In genomic region chr4:46728231-46728630, GRCm38 (mm10) we compare ENCODE assay signal across 10 mouse cellular contexts.
DNase-seq lines count a peak whose midpoint lies in the region; ATAC-seq and TF ChIP-seq lines count a peak whose summit lies in the region.
"Had no signal": no experiment of that assay in that cellular context is flagged by ENCODE, and none has a peak within 500 bp of the region (broad histone marks: within the 10 kb centered on the region; RNA-seq: fewer than 3 reads in every experiment).

No protein-coding gene starts in this region.

- intact Hi-C loops in heart, adult 2 months (cut with DNase I) = no loop called here
- intact Hi-C loops in left cerebral cortex, postnatal 36 days (cut with DNase I) = loop anchor here (5.0 kb wide), 1 partner anchor 264 kb away; the partner anchor contains the start of gene Gabbr2

- DNase-seq in heart, adult 9 months (ENCODE audit: low spot score in 2 of 2) = peak; percentile 4 to 14
- no peak for DNase-seq in heart, adult 2 months
- DNase-seq in Muller cell, postnatal 12 days (ENCODE audit: inconsistent ontology term) = peak; percentile 47
- peak; percentile 65 for DNase-seq in cerebellum, adult 9-11 months
- no peak for DNase-seq in lung, postnatal 25 days (ENCODE audit: low spot score)
- no peak for DNase-seq in left cerebral cortex, postnatal 36 days (ENCODE audit: low spot score in 2 of 2)

- H3K9me3 ChIP-seq in hindbrain, embryonic 13.5 days = no peaks in the 10 kb centered on the region
- H3K9me3 ChIP-seq: limb, embryonic 13.5 days had no signal

- H3K36me3 ChIP-seq in heart, adult 2 months (ENCODE audit: control insufficient read depth, insufficient read depth, low read length) = no peaks in the 10 kb centered on the region
- H3K36me3 ChIP-seq in hindbrain, embryonic 13.5 days = no peaks in the 10 kb centered on the region
- H3K36me3 ChIP-seq: limb, embryonic 13.5 days had no signal

- H3K79me2 ChIP-seq in heart, adult 2 months (replicated peaks; ENCODE audit: control insufficient read depth, insufficient read depth, low read length) = no peaks in the 10 kb centered on the region

- no peak for TF ChIP-seq CTCF in heart, adult 2 months (IDR thresholded peaks at IDR 0.05)

- H3K27ac ChIP-seq in heart, adult 2 months = no peak overlapping the region
- H3K27ac ChIP-seq in hindbrain, embryonic 13.5 days = peak overlapping the region; percentile 31
- H3K27ac ChIP-seq: limb, embryonic 13.5 days had no signal

- no peak for TF ChIP-seq EP300 in heart, adult 2 months (IDR thresholded peaks at IDR 0.05; ENCODE audit: insufficient read depth, low read depth, low read length)

- no peaks in the 10 kb centered on the region for H3K27me3 ChIP-seq in heart, adult 2 months (ENCODE audit: control insufficient read depth, insufficient read depth, low read length)
- H3K27me3 ChIP-seq in hindbrain, embryonic 13.5 days = 0 out of 2 replicates have a peak, but pooled peaks cover 7% of the 10 kb centered on the region

- TF ChIP-seq POLR2A in heart, adult 2 months (IDR thresholded peaks at IDR 0.05; ENCODE audit: insufficient read depth, low read depth, low read length) = no peak

- H3K4me2 ChIP-seq in hindbrain, embryonic 13.5 days = no peak overlapping the region
- H3K4me2 ChIP-seq: limb, embryonic 13.5 days had no signal

- WGBS in heart, adult 2 months = 42% methylated on average over 1 of the region's 1 CpGs
- 6% methylated on average over 1 of the region's 1 CpGs for WGBS in hindbrain, embryonic 13.5 days

- H3K9ac ChIP-seq in heart, adult 2 months (ENCODE audit: low read depth, low read length) = no peak overlapping the region
- no peak overlapping the region for H3K9ac ChIP-seq in hindbrain, embryonic 13.5 days
- H3K9ac ChIP-seq: limb, embryonic 13.5 days had no signal

- no peak overlapping the region for H3K4me3 ChIP-seq in heart, adult 2 months
- H3K4me3 ChIP-seq in hindbrain, embryonic 13.5 days = no peak overlapping the region
- H3K4me3 ChIP-seq: limb, embryonic 13.5 days; myocyte had no signal

- H3K4me1 ChIP-seq in heart, adult 2 months (ENCODE audit: control insufficient read depth, insufficient read depth, low read length) = peaks cover 5% of the 10 kb centered on the region; the same call in 1 of the 2 replicates
- H3K4me1 ChIP-seq in hindbrain, embryonic 13.5 days (replicated peaks) = peaks cover 55% of the 10 kb centered on the region

- peak; percentile 26; the same call in 1 of the 2 replicates for ATAC-seq in hindbrain, embryonic 13.5 days (ENCODE audit: low FRiP score)
- no peak for ATAC-seq in megakaryocyte-erythroid progenitor cell, adult 5-6 weeks (replicated peaks; ENCODE audit: low FRiP score, low TSS enrichment, poor library complexity, severe bottlenecking)

Comparison
In these comparisons a context has a peak if more than half of its experiments do, and no peak if none do; other contexts are left out.
1. DNase-seq: peak in heart, adult 9 months (2 of 2), Muller cell, postnatal 12 days (single experiment) and cerebellum, adult 9-11 months (single experiment); none in heart, adult 2 months (0 of 2), lung, postnatal 25 days (single experiment) and left cerebral cortex, postnatal 36 days (0 of 2).